Mouse (Mus musculus) stomach, postnatal 0 days (tissue): ENCODE measurements around the gene Tmem270.

ENCODE experiments used
- CTCF ChIP-seq: IDR thresholded peaks from 2 replicates; pipeline ENCODE4 v1.5.1; 2016; ENCODE audit warnings: antibody characterized with exemption, low read depth, mild to moderate bottlenecking, moderate library complexity
- EP300 ChIP-seq: optimal IDR thresholded peaks from 2 replicates; pipeline ENCODE3; 2016; ENCODE audit warnings: antibody characterized with exemption

DNA sequence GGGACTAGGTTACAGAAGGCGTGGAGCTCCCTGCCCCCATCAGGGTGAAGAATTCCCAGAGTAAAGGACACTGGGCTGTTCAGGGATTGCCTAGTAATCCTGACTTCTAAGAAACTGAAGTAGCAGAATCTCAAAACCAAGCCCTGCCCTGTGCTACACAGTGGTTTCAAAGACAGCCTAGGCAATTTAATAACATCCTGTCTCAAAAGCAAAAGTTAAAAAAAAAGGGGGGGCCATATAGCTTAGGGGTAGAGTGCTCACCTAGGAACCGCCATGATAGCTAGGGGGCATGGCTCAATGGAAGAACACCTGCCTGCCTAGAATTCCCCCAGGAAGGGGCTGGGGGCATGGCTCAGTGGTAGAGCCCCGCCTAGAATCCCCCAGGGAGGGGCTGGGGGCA, 32.5 kb upstream of the Tmem270 start:
- no peak for TF ChIP-seq EP300
- TF ChIP-seq CTCF: no peak
